Mouse (Mus musculus) embryonic fibroblast, embryonic 13.5 days (primary cell): ENCODE measurements around the gene Cacng3.

Source experiments
- CTCF ChIP-seq: IDR thresholded peaks from 2 replicates; pipeline ENCODE4 v1.5.1; 2011; ENCODE audit warnings: mild to moderate bottlenecking, control low read depth, low read length, moderate library complexity, borderline replicate concordance; ENCODE audit not compliant: insufficient read depth
- POLR2A ChIP-seq: IDR thresholded peaks from 2 replicates; pipeline ENCODE4 v1.6.1; 2011; ENCODE audit warnings: low read depth, mild to moderate bottlenecking, control low read depth, low read length, moderate library complexity

DNA sequence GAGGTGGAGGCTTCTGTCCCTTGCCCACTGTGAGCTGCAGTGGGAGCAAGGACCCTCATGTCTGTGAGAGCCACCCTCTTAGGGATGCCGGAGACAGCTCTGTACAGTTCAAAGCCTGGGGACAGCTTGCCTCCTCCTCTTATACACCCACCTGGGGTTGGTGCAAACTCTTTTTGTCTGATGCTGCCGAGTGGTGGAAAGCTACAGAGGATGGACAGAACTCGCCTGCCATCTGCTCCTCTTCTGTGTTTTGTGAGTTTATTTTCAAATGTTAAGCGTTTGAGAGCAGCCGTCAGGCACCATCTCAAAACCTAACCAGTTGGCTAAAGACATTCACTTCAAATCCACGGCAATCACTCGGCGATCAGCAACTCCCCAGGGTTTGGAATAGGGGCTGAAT, 26.6 kb upstream of the Cacng3 start:
- TF ChIP-seq CTCF (no peak), POLR2A (no peak)
